Mouse (Mus musculus) thymus, adult 2 months (tissue): ENCODE data around the gene Csf2.

Experiments used
- CTCF ChIP-seq: fragments of 200-500 bp; IDR thresholded peaks from 2 replicates; pipeline ENCODE4 v1.5.1; 2012; ENCODE audit warnings: mild to moderate bottlenecking, control low read depth, low read length, moderate library complexity, borderline replicate concordance; ENCODE audit not compliant: control insufficient read depth, poor library complexity, insufficient read depth; ENCODE audit errors: extremely low read depth
- POLR2A ChIP-seq: fragments of 200-500 bp; IDR thresholded peaks from 2 replicates; pipeline ENCODE4 v1.6.1; 2012; ENCODE audit warnings: mild to moderate bottlenecking, low read length, control low read depth, moderate library complexity; ENCODE audit not compliant: control insufficient read depth, poor library complexity, insufficient read depth; ENCODE audit errors: extremely low read depth

GRCm38 (mm10) chr11:54254114-54254513 is 4.6 kb upstream of the Csf2 start:
- TF ChIP-seq CTCF (no peak), POLR2A (no peak)
